Mouse (Mus musculus): ENCODE results near the gene Ptprb.

Gene Ptprb

GRCm38 (mm10) chr10:116275280-116275679 lies at the start of gene Ptprb:
Gene Ptprb (plus strand): TSS chr10:116275523.
- no peak for DNase-seq (ENCODE audit: low read depth)

- DNase-seq (ENCODE audit: low read depth): no peak
Observed at GRCm38 (mm10) chr10:116235299-116235698, 40.0 kb upstream of the Ptprb start.

- no peak for DNase-seq (ENCODE audit: low read depth)
Observed at GRCm38 (mm10) chr10:116242200-116242599, 33.1 kb upstream of the Ptprb start.

- no peak for DNase-seq (ENCODE audit: low read depth)
Observed at GRCm38 (mm10) chr10:116243373-116243772, 31.9 kb upstream of the Ptprb start.

GRCm38 (mm10) chr10:116245632-116246031 lies 29.7 kb upstream of the Ptprb start:
- no peak for DNase-seq (ENCODE audit: low read depth)

GRCm38 (mm10) chr10:116252668-116253067 lies 22.7 kb upstream of the Ptprb start:
- DNase-seq (ENCODE audit: low read depth): no peak

- no peak for DNase-seq (ENCODE audit: low read depth)
Observed at GRCm38 (mm10) chr10:116253972-116254371, 21.4 kb upstream of the Ptprb start.

GRCm38 (mm10) chr10:116259298-116259697 lies 16.0 kb upstream of the Ptprb start:
- no peak for DNase-seq (ENCODE audit: low read depth)

- DNase-seq (ENCODE audit: low read depth): no peak
Observed at GRCm38 (mm10) chr10:116260658-116261433, 14.5 kb upstream of the Ptprb start.

- no peak for DNase-seq (ENCODE audit: low read depth)
Observed at GRCm38 (mm10) chr10:116261559-116261958, 13.8 kb upstream of the Ptprb start.

GRCm38 (mm10) chr10:116264521-116264920 lies 10.8 kb upstream of the Ptprb start:
- DNase-seq (ENCODE audit: low read depth): no peak

- no peak for DNase-seq (ENCODE audit: low read depth)
Observed at GRCm38 (mm10) chr10:116266561-116267433, 8.5 kb upstream of the Ptprb start.

GRCm38 (mm10) chr10:116267434-116267822 lies 7.9 kb upstream of the Ptprb start:
- no peak for DNase-seq (ENCODE audit: low read depth)

- DNase-seq (ENCODE audit: low read depth): no peak
Observed at GRCm38 (mm10) chr10:116268343-116268742, 7.0 kb upstream of the Ptprb start.

- DNase-seq (ENCODE audit: low read depth): no peak
Observed at GRCm38 (mm10) chr10:116270646-116271469, 4.5 kb upstream of the Ptprb start.

- no peak for DNase-seq (ENCODE audit: low read depth)
Observed at GRCm38 (mm10) chr10:116271470-116271915, 3.8 kb upstream of the Ptprb start.

- no peak for DNase-seq (ENCODE audit: low read depth)
Observed at GRCm38 (mm10) chr10:116272156-116272555, 3.2 kb upstream of the Ptprb start.

- no peak for DNase-seq (ENCODE audit: low read depth)
Observed at GRCm38 (mm10) chr10:116286697-116287344, 11.5 kb downstream of the Ptprb start.

- DNase-seq (ENCODE audit: low read depth): no peak
Observed at GRCm38 (mm10) chr10:116288130-116288529, 12.8 kb downstream of the Ptprb start.

- DNase-seq (ENCODE audit: low read depth): no peak
Observed at GRCm38 (mm10) chr10:116290483-116290882, 15.2 kb downstream of the Ptprb start.

GRCm38 (mm10) chr10:116291153-116291755 lies 15.9 kb downstream of the Ptprb start:
- DNase-seq (ENCODE audit: low read depth): no peak
